Mouse (Mus musculus) c-Kit-negative CD71-positive TER-119-positive erythroid progenitor cells, embryonic 14.5 days (primary cell): ENCODE data around the gene Iqschfp.

Experiments
- DNase-seq: peaks from one replicate; pipeline ENCODE4 v3.0.0-alpha.2; 2013; ENCODE audit warnings: low read depth, low spot score

The Iqschfp gene

DNA sequence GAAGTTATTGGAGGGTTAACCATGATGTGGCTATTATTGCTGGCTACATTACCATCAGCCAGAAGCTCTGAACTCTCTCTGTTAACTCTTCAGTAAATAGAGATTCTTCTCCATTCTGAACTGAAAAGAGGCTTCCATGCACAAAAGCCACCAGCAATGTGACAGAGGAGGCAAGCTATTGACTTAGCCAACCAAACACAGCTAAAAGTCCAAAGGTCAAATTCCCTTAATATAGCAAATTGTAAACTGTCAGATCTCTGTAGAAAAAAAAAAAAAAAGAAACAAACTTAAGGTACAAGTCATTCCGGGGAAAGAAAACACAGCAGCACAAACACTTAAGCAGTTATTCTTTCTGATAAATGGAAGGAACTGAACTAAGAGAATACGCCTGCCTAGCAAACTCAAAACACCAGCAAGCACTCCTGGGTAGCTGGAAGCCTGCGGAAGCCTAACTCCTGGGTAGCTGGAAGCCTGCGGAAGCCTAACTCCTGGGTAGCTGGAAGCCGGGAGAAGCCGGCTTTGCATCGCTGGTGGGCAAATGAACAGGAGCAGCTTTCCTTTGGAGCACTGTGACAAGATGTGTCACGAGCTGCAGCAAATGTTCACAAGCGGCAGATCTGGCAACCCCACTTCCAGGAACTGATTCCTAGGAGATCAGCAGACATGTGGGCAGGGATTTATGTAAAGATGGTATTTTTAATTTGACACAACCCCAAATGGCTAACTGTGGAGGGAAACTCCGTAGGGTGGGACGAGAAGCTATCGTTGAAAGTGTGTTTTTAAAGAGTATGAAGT is 701.2 kb downstream of the Iqschfp start:
- no peak for DNase-seq

DNA sequence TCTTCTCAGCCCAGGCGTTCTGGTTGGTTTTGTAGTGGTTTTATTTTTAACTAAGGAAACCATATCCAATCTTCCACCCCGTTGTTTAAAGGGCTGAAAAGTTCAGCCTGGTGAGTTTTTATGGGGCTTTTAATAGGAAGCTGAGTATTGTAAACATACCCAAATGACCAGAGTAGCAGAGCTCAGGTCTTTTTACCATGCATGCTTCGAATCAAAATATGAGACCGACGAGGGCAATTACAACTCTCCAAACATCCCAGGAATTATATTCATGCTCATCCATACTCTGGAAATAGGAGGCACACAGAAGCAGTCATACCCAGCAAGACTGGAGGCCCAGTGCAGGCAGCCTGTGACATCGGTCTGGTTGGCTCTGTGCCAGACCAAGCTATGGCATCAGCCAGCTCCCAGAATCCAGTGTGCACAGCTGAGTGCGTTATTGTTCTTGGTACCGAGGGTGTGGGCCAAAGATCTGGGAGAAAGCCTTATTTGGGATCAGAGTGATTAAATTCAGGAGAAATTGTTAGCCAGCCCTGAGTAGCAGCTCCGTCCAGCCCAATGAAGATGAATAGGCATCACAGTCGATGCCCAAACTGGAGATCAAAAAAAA is 703.4 kb downstream of the Iqschfp start:
- no peak for DNase-seq

- no peak for DNase-seq
Measured at GRCm38 (mm10) chr3:68596938-68597337, 704.9 kb downstream of the Iqschfp start.

- DNase-seq = no peak
Measured at GRCm38 (mm10) chr3:68602891-68603290, 710.9 kb downstream of the Iqschfp start.

GRCm38 (mm10) chr3:68604467-68604866 is 712.4 kb downstream of the Iqschfp start:
- DNase-seq = no peak

- no peak for DNase-seq
Measured at GRCm38 (mm10) chr3:68604962-68605361, 712.9 kb downstream of the Iqschfp start.

DNA sequence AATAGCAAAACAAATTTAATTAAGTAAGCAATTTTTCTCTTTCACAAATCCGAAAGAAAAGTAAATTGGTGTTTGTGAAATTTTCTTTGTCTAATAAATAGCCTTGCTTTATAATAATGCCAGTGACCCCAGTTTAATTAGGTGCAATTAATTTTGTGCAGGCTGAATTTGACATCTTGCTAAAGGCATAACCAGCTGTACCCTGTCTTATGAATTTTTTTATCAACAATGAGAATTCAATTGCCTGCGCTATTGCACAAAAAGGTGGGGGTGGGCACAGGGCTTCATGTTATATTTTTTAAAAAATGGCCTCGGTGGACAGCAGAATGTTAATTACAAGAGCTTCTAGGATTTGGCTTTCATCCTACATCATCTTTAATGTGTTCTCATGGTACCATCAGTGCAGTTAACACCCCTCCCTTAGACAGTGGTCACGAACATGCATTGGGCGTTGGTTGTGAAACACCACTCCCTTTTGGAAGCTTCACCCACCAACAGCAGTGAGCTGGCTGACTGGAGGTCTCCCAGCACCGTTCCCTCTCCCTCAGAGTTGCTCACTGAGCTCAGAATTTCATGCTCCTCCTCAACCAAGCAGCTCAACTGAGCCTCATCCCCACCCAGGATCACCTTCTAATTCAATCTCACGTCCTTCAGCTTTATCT is 714.0 kb downstream of the Iqschfp start:
- DNase-seq = no peak

DNA sequence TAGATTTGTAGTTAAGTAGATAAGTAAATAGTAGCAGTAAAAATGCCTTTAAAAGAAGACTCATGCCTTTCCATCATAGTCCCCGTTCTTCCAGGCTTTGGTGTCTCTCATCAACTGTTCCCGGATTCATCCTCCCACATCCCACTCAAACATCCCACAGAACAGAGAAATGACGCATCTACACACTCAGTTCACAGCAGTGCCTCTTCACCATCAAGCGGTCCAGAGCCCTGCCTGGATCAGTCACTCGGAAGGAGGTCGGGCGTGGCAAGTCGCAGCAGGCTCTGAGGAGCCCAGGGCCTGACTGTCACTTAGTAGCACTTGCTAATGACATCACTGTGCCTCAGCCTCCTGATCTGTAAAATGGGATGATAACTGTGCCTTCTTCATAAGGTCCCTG is 714.7 kb downstream of the Iqschfp start:
- DNase-seq = no peak

DNA sequence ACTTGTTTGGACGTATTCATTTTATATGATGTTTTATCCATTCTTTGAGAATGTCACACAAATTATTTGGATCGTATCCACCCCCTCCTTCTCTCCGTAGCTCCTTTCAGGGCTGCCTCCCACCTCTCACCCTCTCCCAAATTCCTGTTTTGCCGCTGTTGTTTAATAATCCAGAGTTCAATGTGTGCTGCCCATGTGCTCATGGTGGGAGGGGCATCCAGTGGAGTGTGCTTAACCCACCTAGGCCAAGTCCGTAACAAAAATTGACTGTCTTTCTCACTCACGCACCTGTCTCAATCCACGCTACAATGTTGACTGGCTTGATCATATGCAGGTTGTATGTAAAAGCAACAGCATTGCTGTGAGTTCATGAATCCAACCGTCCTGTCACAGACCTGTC is 715.3 kb downstream of the Iqschfp start:
- no peak for DNase-seq

GRCm38 (mm10) chr3:68608848-68609497 is 716.9 kb downstream of the Iqschfp start:
- no peak for DNase-seq

- DNase-seq = no peak
Measured at GRCm38 (mm10) chr3:68610011-68610410, 718.0 kb downstream of the Iqschfp start.

DNA sequence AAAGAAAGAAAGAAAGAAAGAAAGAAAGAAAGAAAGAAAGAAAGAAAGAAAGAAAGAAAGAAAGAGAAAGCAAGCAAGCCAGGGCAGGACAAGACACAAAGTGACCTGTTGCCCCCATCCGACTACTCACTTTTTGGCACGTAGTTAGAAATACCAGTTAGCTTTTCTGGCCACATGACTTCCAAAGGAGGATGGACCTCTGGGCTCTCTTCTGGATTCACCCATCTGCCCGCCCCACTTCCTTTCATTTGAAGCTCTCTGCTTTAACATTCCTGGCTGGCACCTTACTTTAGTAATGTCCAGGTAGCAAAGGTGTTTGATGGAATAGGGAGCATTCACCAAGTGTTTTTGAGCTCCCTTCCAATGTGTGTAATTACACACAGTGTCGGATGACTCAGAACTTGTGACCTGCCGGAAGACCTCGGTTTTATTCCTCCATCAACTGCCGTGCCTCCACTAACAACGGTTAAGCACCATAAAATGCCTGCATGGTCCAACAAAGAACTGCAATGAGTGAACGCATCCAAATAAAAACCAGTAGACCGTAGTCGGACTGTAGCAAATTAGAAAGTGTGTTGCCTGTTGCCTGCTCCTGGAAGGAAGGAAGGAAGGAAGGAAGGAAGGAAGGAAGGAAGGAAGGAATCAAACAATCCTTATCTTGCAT is 718.7 kb downstream of the Iqschfp start:
- no peak for DNase-seq

- DNase-seq = no peak
Measured at GRCm38 (mm10) chr3:68615042-68615810, 723.2 kb downstream of the Iqschfp start.

GRCm38 (mm10) chr3:68616363-68616762 is 724.3 kb downstream of the Iqschfp start:
- DNase-seq = no peak

DNA sequence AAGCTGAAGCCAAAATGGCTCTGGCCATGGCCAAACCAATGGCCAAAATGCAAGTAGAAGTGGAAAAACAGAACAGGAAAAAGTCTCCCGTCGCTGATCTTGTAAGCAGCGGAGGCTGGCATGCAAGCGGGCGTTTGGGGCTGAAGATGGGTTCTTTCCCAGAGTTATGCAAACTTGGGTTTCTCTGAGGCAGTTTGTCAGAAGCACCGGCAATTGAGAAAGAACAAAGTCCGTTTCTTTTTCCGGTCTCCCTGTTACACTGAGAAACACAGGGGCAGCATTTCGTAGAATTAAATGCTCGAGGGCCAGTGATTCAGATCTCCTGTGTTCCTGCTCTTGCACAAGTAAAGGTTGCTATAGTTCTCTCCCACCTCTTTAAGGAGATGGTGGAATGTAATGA is 725.7 kb downstream of the Iqschfp start:
- DNase-seq = no peak

DNA sequence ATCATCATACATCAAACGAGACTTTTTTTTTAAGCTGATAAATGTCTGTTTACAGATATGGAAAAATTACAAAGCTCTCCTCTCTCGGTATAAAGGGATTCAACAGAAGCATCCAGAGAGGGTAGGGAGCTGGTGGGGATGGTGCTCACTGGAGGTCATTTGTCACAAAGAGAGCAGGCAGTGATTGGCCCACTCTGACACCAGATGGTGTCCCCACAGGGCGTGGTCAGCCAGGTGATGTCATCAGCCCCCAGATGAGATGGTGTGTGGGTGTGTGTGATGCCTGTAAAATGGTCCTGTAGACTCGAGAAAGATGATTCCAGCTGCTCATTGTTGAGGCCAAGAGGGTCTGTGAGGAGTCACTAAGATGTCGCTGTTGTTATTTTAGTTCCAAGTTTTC is 727.1 kb downstream of the Iqschfp start:
- DNase-seq = no peak

- no peak for DNase-seq
Measured at GRCm38 (mm10) chr3:68621971-68622370, 729.9 kb downstream of the Iqschfp start.

- no peak for DNase-seq
Measured at GRCm38 (mm10) chr3:68623036-68623435, 731.0 kb downstream of the Iqschfp start.

GRCm38 (mm10) chr3:68624471-68624870 is 732.4 kb downstream of the Iqschfp start:
- no peak for DNase-seq

DNA sequence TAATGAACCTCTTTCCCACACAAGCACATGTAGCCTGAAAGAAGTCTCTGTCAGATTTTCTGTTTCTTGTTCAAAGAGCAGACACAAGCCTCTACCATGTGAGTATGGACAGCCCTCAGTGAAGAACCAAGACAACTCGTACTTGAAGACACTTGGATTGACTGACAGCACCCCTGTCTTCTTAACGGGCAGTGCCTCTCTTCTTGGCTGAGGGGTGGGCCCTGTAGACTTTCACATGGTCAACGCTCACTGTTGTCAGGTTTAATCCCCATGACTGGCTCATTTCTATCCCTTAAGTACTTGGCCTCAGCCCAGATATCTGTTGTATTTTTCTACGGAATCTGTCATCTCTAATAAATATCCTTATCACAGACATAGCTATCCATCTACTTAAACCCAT is 738.2 kb downstream of the Iqschfp start:
- no peak for DNase-seq

- DNase-seq = no peak
Measured at GRCm38 (mm10) chr3:68630821-68631220, 738.8 kb downstream of the Iqschfp start.
